Mouse (Mus musculus) embryo, embryonic 11 days (tissue): ENCODE results near the gene Ankrd52.
"Not testable (repeated sequence)": the region's sequence is repeated elsewhere in the genome, so short reads cannot be mapped to it uniquely, and the experiment has no call there.

Experiments used
- DNase-seq: peaks from one replicate; pipeline ENCODE4 v3.0.0-alpha.2; 2015

The Ankrd52 gene

GRCm38 (mm10) chr10:128376455-128377211, at the start of gene Ankrd52:
Ankrd52 (plus strand) TSS chr10:128377115.
- peak; percentile 91 for DNase-seq

- DNase-seq: no peak
Observed at GRCm38 (mm10) chr10:128327610-128328009, 49.3 kb upstream of the Ankrd52 start.

GRCm38 (mm10) chr10:128332358-128333249, 44.3 kb upstream of the Ankrd52 start:
- not testable (repeated sequence) for DNase-seq

GRCm38 (mm10) chr10:128335582-128335981, 41.3 kb upstream of the Ankrd52 start:
- DNase-seq: peak; percentile 81

GRCm38 (mm10) chr10:128336195-128336594, 40.7 kb upstream of the Ankrd52 start:
- DNase-seq: no peak

- no peak for DNase-seq
Observed at GRCm38 (mm10) chr10:128336597-128336996, 40.3 kb upstream of the Ankrd52 start.

GRCm38 (mm10) chr10:128337306-128338181, 39.4 kb upstream of the Ankrd52 start, which contains the start of gene Cs:
Cs (plus strand) TSS chr10:128337734.
- DNase-seq: peak; percentile 98

- DNase-seq: no peak
Observed at GRCm38 (mm10) chr10:128338415-128338814, 38.5 kb upstream of the Ankrd52 start.

GRCm38 (mm10) chr10:128338948-128339347, 38.0 kb upstream of the Ankrd52 start:
- no peak for DNase-seq

- peak; percentile 15 for DNase-seq
Observed at GRCm38 (mm10) chr10:128340257-128340656, 36.7 kb upstream of the Ankrd52 start.

GRCm38 (mm10) chr10:128343436-128343835, 33.5 kb upstream of the Ankrd52 start:
- no peak for DNase-seq

GRCm38 (mm10) chr10:128344568-128345275, 32.2 kb upstream of the Ankrd52 start:
- DNase-seq: peak; percentile 18

GRCm38 (mm10) chr10:128347541-128347940, 29.4 kb upstream of the Ankrd52 start:
- DNase-seq: no peak

GRCm38 (mm10) chr10:128358796-128359195, 18.1 kb upstream of the Ankrd52 start:
- DNase-seq: peak; percentile 66

GRCm38 (mm10) chr10:128359226-128359625, 17.7 kb upstream of the Ankrd52 start:
- DNase-seq: no peak

GRCm38 (mm10) chr10:128361836-128362235, 15.1 kb upstream of the Ankrd52 start:
- DNase-seq: no peak

GRCm38 (mm10) chr10:128362568-128362967, 14.3 kb upstream of the Ankrd52 start:
- peak; percentile 80 for DNase-seq

- no peak for DNase-seq
Observed at GRCm38 (mm10) chr10:128367899-128368401, 9.0 kb upstream of the Ankrd52 start.

- DNase-seq: peak; percentile 94
Observed at GRCm38 (mm10) chr10:128368402-128369217, 8.3 kb upstream of the Ankrd52 start, which contains the start of gene Coq10a. Coq10a (minus strand) TSS chr10:128368997.

- DNase-seq: no peak
Observed at GRCm38 (mm10) chr10:128369218-128369543, 7.7 kb upstream of the Ankrd52 start.

GRCm38 (mm10) chr10:128369599-128369998, 7.3 kb upstream of the Ankrd52 start:
- no peak for DNase-seq
